In genomic region chr16:36728959-36729358, GRCm38 (mm10) we compare ENCODE assay signal across 25 mouse cellular contexts. TPM values are rescaled to one million over a fixed set of nuclear protein-coding genes. Genes with fewer than 3 reads are reported as not detected.
"Had no signal": no experiment of that assay in that cellular context is flagged by ENCODE, and none has a peak within 500 bp of the region (broad histone marks: within the 10 kb centered on the region; RNA-seq: fewer than 3 reads in every experiment).

No protein-coding gene starts in this region.

- H3K4me1 ChIP-seq: liver, embryonic 13.5 days; liver, embryonic 15.5 days; megakaryocyte, embryonic 14.5 days; midbrain, embryonic 13.5 days; midbrain, embryonic 15.5 days; neural tube, embryonic 13.5 days; neural tube, embryonic 15.5 days; stomach, embryonic 15.5 days had no signal

- H3K36me3 ChIP-seq: liver, embryonic 13.5 days; liver, embryonic 15.5 days; lung, embryonic 15.5 days; midbrain, embryonic 13.5 days; midbrain, embryonic 15.5 days; neural tube, embryonic 13.5 days; neural tube, embryonic 15.5 days; stomach, embryonic 15.5 days had no signal

- H3K27ac ChIP-seq: liver, embryonic 13.5 days; liver, embryonic 15.5 days; lung, embryonic 15.5 days; macrophage; midbrain, embryonic 13.5 days; midbrain, embryonic 15.5 days; neural tube, embryonic 13.5 days; neural tube, embryonic 15.5 days; stomach, embryonic 15.5 days; stomach, postnatal 0 days had no signal

- H3K9ac ChIP-seq: liver, embryonic 13.5 days; liver, embryonic 15.5 days; liver, postnatal 0 days; lung, embryonic 15.5 days; midbrain, embryonic 13.5 days; midbrain, embryonic 15.5 days; neural tube, embryonic 13.5 days; neural tube, embryonic 15.5 days; stomach, embryonic 15.5 days had no signal

- H3K4me3 ChIP-seq: liver, embryonic 13.5 days; liver, embryonic 15.5 days; lung, embryonic 15.5 days; megakaryocyte, embryonic 14.5 days; midbrain, embryonic 13.5 days; midbrain, embryonic 15.5 days; myocyte; neural tube, embryonic 13.5 days; neural tube, embryonic 15.5 days; stomach, embryonic 15.5 days had no signal

- H3K27me3 ChIP-seq: liver, embryonic 13.5 days; liver, embryonic 15.5 days; lung, embryonic 15.5 days; midbrain, embryonic 13.5 days; midbrain, embryonic 15.5 days; neural tube, embryonic 13.5 days; neural tube, embryonic 15.5 days; stomach, embryonic 15.5 days had no signal

- H3K9me3 ChIP-seq: liver, embryonic 13.5 days; liver, embryonic 15.5 days; lung, embryonic 15.5 days; megakaryocyte, embryonic 14.5 days; midbrain, embryonic 13.5 days; midbrain, embryonic 15.5 days; neural tube, embryonic 13.5 days; neural tube, embryonic 15.5 days; stomach, embryonic 15.5 days had no signal

- DNase-seq: liver, embryonic 13.5 days; liver, postnatal 0 days; lung, adult 2 months; lung, postnatal 14 days; lung, postnatal 36 days; right cerebral cortex, postnatal 14 days; right cerebral cortex, postnatal 4 days; spleen, adult 18-20 months; thymus, adult 2 months; thymus, postnatal 25 days; thymus, postnatal 4 days had no signal

- ATAC-seq: liver, postnatal 0 days; lung, postnatal 0 days; midbrain, embryonic 13.5 days; midbrain, embryonic 15.5 days had no signal

- H3K4me2 ChIP-seq: liver, embryonic 13.5 days; liver, embryonic 15.5 days; lung, embryonic 15.5 days; midbrain, embryonic 11.5 days; midbrain, embryonic 13.5 days; midbrain, embryonic 15.5 days; neural tube, embryonic 13.5 days; neural tube, embryonic 15.5 days; stomach, embryonic 15.5 days had no signal

RNA-seq across cellular contexts. Expression of gene Ildr1, which starts 35.2 kb away (rescaled TPM):
- polyA plus RNA-seq: macrophage; midbrain, embryonic 13.5 days; myocyte; neural tube, embryonic 11.5 days; neural tube, embryonic 13.5 days had no signal

RNA-seq across cellular contexts. Expression of gene Slc15a2, which starts 55.8 kb away (rescaled TPM):
- polyA plus RNA-seq: myocyte had no signal
